Mouse (Mus musculus) liver, postnatal 0 days (tissue): Measurements from ENCODE around the gene Polr2i. TPM values are rescaled to one million over a fixed set of nuclear protein-coding genes. Genes with fewer than 3 reads are reported as not detected.
A peak's percentile ranks its signal among the peaks of the same experiment; 100 is the strongest.
"Not testable (repeated sequence)": the region's sequence is repeated elsewhere in the genome, so short reads cannot be mapped to it uniquely, and the experiment has no call there.

Experiments used
- ATAC-seq: fragments of 200-750 bp; cut with Nextera tagmentation; 2 replicates; pipeline ENCODE4 v1.8.0; 2017; ENCODE audit warnings: mild to moderate bottlenecking, moderate library complexity
- DNase-seq: peaks from one replicate; pipeline ENCODE4 v3.0.0-alpha.2; 2016
- H3K27ac ChIP-seq: fragments of 300-500 bp; sonication (generic); 2 replicates; pipeline ENCODE4 v1.5.1; 2014; ENCODE audit warnings: antibody characterized with exemption, moderate library complexity, mild to moderate bottlenecking, low read depth
- H3K27me3 ChIP-seq: fragments of 300-500 bp; sonication (generic); 2 replicates; pipeline ENCODE4 v1.6.1; 2014; ENCODE audit warnings: low read length, control low read depth, mixed read lengths; ENCODE audit not compliant: insufficient read depth
- H3K36me3 ChIP-seq: fragments of 300-500 bp; sonication (generic); replicated peaks from 2 replicates; pipeline ENCODE4 v1.6.1; 2014; ENCODE audit warnings: mild to moderate bottlenecking, control low read depth, low read length, moderate library complexity, mixed read lengths; ENCODE audit not compliant: insufficient read depth
- H3K4me1 ChIP-seq: fragments of 300-500 bp; sonication (generic); 2 replicates; pipeline ENCODE4 v1.6.1; 2014; ENCODE audit warnings: antibody characterized with exemption, mild to moderate bottlenecking, control low read depth; ENCODE audit not compliant: insufficient read depth
- H3K4me2 ChIP-seq: fragments of 300-500 bp; sonication (generic); 2 replicates; pipeline ENCODE4 v1.6.1; 2014; ENCODE audit warnings: low read depth, mild to moderate bottlenecking, low read length, moderate library complexity, mixed read lengths
- H3K4me3 ChIP-seq: fragments of 300-500 bp; sonication (generic); 2 replicates; pipeline ENCODE4 v1.5.1; 2014; ENCODE audit warnings: low read depth, low read length
- H3K9ac ChIP-seq: fragments of 300-500 bp; sonication (generic); replicated peaks from 2 replicates; pipeline ENCODE4 v1.6.1; 2014; ENCODE audit warnings: mild to moderate bottlenecking, moderate library complexity
- H3K9me3 ChIP-seq: fragments of 300-500 bp; sonication (generic); 2 replicates; pipeline ENCODE4 v1.6.1; 2016; ENCODE audit warnings: mild to moderate bottlenecking, control low read depth, low read length, mixed read lengths
- CTCF ChIP-seq: sonication (generic); IDR thresholded peaks from 2 replicates; pipeline ENCODE4 v1.5.1; 2016; ENCODE audit warnings: antibody characterized with exemption, low read depth
- EP300 ChIP-seq: IDR thresholded peaks from 2 replicates; pipeline ENCODE4 v1.6.1; 2016; ENCODE audit warnings: antibody characterized with exemption, low read depth, mild to moderate bottlenecking
- WGBS: fragments of 180-500 bp; shearing (Covaris S2); extraction: QIAGEN DNeasy Blood & Tissue Kit; methylation state at CpG from one replicate; pipeline ENCODE4 v1.1.7; 2014; ENCODE audit not compliant: insufficient replicate concordance; 5-methylcytosine and 5-hydroxymethylcytosine counted together
- polyA plus RNA-seq: library from polyadenylated mRNA; unstranded; fragments of >200 nt; fragmentation: Nextera tagmentation; extraction: Ambion mirVana; gene quantifications from 2 replicates; pipeline ENCODE4 v1.2.1, GENCODE M21; 2015

The Polr2i gene
- polyA plus RNA-seq, 1 experiment from 2014 or later = 42.9 TPM

GRCm38 (mm10) chr7:30202895-30203690, 28.7 kb upstream of the Polr2i start:
- no peak overlapping the region for H3K4me3 ChIP-seq
- no peak overlapping the region for H3K9ac ChIP-seq
- no peaks in the 10 kb centered on the region for H3K27me3 ChIP-seq
- no peak overlapping the region for H3K4me2 ChIP-seq
- ATAC-seq (no peak), DNase-seq (no peak)
- H3K9me3 ChIP-seq = no peaks in the 10 kb centered on the region
- H3K4me1 ChIP-seq = 0 out of 2 replicates have a peak, but pooled peaks cover 3% of the 10 kb centered on the region
- H3K27ac ChIP-seq = no peak overlapping the region
- WGBS = 77% methylated on average over 11 of the region's 11 CpGs
- TF ChIP-seq CTCF (no peak), EP300 (no peak)
- no peaks in the 10 kb centered on the region for H3K36me3 ChIP-seq

GRCm38 (mm10) chr7:30204380-30204779, 27.4 kb upstream of the Polr2i start:
- 32% methylated on average over 8 of the region's 8 CpGs for WGBS
- no peak for DNase-seq
- no peak for ATAC-seq
- H3K4me2 ChIP-seq = no peak overlapping the region
- H3K9ac ChIP-seq = no peak overlapping the region
- H3K9me3 ChIP-seq = no peaks in the 10 kb centered on the region
- H3K27me3 ChIP-seq = no peaks in the 10 kb centered on the region
- no peaks in the 10 kb centered on the region for H3K4me1 ChIP-seq
- no peak overlapping the region for H3K27ac ChIP-seq
- H3K4me3 ChIP-seq = no peak overlapping the region
- TF ChIP-seq CTCF = no peak
- no peak for TF ChIP-seq EP300
- H3K36me3 ChIP-seq = no peaks in the 10 kb centered on the region

GRCm38 (mm10) chr7:30205383-30205782, 26.4 kb upstream of the Polr2i start:
- no peaks in the 10 kb centered on the region for H3K9me3 ChIP-seq
- 7% methylated on average over 2 of the region's 2 CpGs for WGBS
- DNase-seq = peak; percentile 66
- H3K27ac ChIP-seq = no peak overlapping the region
- no peaks in the 10 kb centered on the region for H3K27me3 ChIP-seq
- H3K4me3 ChIP-seq = no peak overlapping the region
- no peak overlapping the region for H3K9ac ChIP-seq
- no peak for ATAC-seq
- H3K36me3 ChIP-seq = no peaks in the 10 kb centered on the region
- no peaks in the 10 kb centered on the region for H3K4me1 ChIP-seq
- TF ChIP-seq EP300 = no peak
- peak; percentile 93 for TF ChIP-seq CTCF
- no peak overlapping the region for H3K4me2 ChIP-seq

- WGBS = 41% methylated on average over 5 of the region's 5 CpGs
- not testable (repeated sequence) for H3K27me3 ChIP-seq, H3K27ac ChIP-seq, DNase-seq, H3K36me3 ChIP-seq, H3K9ac ChIP-seq, H3K9me3 ChIP-seq, ATAC-seq, H3K4me2 ChIP-seq, H3K4me1 ChIP-seq, H3K4me3 ChIP-seq
These were observed 25.4 kb upstream of the Polr2i start for GRCm38 (mm10) chr7:30206364-30206763.

- Histone ChIP-seq H3K4me3 (no peak overlapping the region), H3K27me3 (no peaks in the 10 kb centered on the region), H3K27ac (no peak overlapping the region), H3K4me1 (no peaks in the 10 kb centered on the region), H3K9me3 (no peaks in the 10 kb centered on the region), H3K9ac (no peak overlapping the region), H3K4me2 (no peak overlapping the region), H3K36me3 (no peaks in the 10 kb centered on the region)
- ATAC-seq = no peak
- TF ChIP-seq EP300 = no peak
- DNase-seq = no peak
- 45% methylated on average over 4 of the region's 4 CpGs for WGBS
These were observed 20.7 kb upstream of the Polr2i start for GRCm38 (mm10) chr7:30211025-30211424.

GRCm38 (mm10) chr7:30213881-30214280, 17.9 kb upstream of the Polr2i start:
- 80% methylated on average over 3 of the region's 3 CpGs for WGBS
- H3K9me3 ChIP-seq = no peaks in the 10 kb centered on the region
- H3K9ac ChIP-seq = no peak overlapping the region
- no peak overlapping the region for H3K27ac ChIP-seq
- H3K4me1 ChIP-seq = 0 out of 2 replicates have a peak, but pooled peaks cover under 1% of the 10 kb centered on the region
- TF ChIP-seq CTCF (no peak), EP300 (no peak)
- H3K36me3 ChIP-seq = no peaks in the 10 kb centered on the region
- no peak overlapping the region for H3K4me2 ChIP-seq
- ATAC-seq (no peak), DNase-seq (no peak)
- H3K27me3 ChIP-seq = no peaks in the 10 kb centered on the region
- no peak overlapping the region for H3K4me3 ChIP-seq
